Mouse (Mus musculus): ENCODE measurements at regions not wholly inside any gene's neighbourhood (a gene's known extent, or its start where the extent isn't known, plus 50 kb on each side); places are given as distances from the start of the nearest gene placed in this dataset.

DNA sequence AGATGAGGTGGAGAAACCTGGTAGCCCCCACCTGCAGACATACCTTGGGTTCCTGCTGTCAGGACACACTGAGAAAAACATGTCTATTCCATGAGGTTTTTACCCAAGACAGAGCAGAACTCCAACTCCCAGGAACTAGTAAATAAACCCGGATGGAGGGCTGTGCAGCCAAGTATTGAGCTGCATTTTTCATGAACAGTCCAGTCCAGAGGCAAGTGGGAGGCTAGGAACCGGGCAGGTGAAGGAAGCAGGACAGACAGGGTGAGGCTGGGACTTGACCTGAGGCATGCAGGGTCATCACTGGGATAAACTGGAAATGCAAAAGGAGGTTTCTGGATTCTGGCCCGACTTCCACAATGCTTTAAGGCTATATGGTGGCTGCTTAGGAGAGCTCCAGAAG is 114.8 kb upstream of the Lrig1 start:
- no peak for DNase-seq (ENCODE audit: low spot score in 2 of 2)

DNA sequence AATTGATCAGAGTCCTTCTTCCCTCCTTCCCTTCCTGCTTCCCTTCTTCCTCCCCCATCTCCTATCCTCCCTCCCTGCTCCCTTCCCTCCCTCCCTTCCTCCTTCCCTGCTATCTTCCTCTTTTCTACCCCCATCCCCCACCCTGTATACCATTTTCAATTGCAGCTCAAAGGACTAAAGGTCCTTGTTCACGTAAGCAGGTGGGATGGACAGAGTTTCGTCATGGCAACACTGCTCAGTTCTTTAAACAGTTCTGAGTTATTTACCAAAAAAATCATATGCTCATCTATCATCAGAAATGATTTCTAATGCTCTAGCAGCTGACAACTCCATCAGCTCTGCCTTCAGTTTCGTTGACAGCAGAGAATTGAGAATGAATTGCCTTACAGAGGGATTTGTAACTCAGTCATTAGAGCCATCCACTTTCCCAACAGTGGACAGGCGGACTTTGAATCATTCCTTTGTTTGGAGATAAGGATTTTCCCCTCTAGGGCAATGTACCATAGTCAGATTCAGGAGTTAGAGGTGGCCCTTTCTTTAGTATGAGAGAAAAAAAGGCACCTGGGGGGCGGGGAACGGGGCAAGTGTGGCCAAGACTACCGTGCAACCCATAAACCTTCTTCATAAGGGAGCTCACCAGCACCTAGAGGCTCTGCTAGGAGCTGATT is 113.7 kb upstream of the Lrig1 start:
- DNase-seq (ENCODE audit: low spot score in 2 of 2): no peak

DNA sequence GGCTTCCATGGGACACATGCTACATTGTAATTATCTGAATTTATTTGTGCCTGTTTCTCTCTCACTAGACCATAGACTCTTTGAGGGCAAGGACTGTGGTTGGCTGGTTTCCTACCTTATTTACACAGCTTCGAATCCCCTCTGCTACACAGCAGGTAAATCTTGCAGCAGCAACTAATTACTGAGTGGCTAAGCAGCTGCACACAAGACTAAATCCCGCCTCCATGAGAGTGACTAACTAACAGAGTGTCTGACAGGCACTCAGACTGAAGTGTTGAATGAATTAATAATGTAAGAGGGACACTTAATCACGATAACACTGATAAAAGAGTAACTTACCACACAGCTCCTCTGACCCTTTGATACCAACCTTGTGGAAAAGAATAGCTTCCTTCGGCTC is 111.9 kb upstream of the Lrig1 start:
- DNase-seq (ENCODE audit: low spot score in 2 of 2): no peak

DNA sequence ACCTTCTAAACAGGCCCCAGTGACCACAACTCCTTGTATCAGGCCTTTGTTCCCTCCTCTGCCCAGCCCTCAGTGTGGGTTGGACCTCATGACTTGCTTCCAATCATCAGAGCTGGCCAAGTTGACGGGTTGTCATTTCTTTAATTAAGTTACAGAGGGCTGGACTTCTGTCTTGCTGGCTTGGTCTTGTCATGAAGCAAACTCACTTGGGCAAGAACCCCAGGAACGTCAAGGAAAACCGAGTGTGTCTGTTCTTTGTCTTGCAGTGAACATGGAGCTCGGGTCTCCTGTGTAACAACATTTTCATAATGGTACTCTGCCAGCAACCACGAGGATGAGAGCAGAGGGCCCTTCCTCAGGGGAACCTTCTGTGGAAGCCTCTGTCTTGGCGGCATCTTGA is 107.3 kb upstream of the Lrig1 start:
- DNase-seq (ENCODE audit: low spot score in 2 of 2): no peak

DNA sequence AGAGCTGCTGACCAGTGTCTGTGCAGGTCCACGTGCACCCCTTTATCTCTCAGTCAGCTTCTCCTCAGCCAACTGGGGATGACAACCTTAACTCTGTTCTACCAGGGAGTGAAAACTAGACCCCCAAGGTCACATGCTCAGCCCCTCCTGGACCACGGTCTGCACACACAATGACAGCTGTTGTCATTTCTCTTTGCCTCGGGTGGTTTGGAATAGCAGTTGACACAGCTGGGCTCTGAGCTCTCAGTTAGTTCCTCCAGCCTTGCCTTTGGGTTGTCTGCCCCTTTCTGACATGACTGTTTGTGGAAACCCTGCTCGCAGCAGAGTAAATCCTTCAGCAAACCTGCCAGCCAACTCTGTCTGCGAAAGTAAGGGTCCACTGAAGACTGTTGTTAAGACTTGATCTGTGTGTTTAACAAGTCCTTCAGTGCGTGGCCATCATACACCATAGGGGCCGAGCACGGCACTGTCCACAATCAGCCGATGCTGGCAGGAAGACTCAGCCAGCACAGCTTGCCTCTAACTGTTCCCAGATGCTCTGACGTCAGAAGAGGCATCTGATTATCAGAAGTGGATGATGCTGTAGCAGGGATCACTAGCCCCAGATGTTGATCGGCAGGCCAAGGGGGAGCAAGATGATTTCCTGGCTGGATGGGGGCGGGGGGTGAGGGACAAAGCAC is 106.7 kb upstream of the Lrig1 start:
- no peak for DNase-seq (ENCODE audit: low spot score in 2 of 2)

DNA sequence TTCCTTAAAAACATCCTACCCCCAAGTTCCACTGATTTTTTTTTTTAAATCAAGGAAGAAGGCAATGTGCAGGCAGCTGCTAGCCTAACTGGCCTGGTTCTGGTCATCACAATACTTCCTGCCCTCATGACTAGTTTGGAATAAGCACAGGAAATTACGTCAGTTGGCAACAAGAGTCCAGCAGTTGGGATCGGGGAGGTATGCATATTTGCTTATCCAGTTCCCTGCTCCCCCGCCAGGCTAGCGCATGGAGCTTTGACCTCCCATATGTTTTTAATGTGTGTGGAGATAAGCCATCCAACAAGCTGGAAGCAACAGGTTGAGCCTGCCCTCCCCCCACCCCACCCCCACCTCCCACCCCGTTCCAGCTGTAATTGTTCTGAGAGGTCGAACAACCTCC is 105.7 kb upstream of the Lrig1 start:
- no peak for DNase-seq (ENCODE audit: low spot score in 2 of 2)

- no peak for DNase-seq (ENCODE audit: low spot score in 2 of 2)
Measured at GRCm38 (mm10) chr6:94804284-94804815, 104.4 kb upstream of the Lrig1 start.

GRCm38 (mm10) chr6:94801039-94801438 is 101.1 kb upstream of the Lrig1 start:
- DNase-seq (ENCODE audit: low spot score in 2 of 2): no peak

DNA sequence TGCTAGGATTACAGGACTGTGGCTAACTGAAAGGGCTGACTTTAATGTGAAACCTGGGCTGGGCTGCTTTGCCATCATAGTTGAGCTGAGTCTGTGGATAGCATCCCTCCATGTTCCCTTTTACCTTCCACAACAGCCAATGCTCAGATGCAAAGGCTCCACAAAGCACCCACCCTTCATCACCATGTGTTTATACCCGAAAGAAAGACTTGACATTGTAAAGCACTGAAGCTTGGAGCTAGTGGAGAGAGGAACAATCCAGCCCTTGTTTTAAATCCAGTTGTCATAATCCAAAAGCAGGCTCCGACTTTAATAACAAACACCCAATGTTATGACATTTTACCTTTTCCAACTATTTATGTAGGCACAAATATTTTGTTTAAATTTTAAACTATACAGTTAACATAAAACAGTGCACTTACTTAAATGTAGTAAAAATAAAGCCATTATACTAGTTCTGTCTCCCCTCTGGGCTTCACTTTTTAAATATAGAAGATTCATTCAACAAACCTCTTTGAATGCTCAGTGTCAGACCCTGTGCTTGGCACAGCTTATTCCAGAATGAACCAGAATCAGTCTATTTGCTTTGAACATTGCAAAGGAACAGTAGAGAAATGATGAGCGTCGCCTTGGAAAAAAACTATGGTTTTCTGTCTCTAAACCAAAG is 98.7 kb upstream of the Lrig1 start:
- no peak for DNase-seq (ENCODE audit: low spot score in 2 of 2)

DNA sequence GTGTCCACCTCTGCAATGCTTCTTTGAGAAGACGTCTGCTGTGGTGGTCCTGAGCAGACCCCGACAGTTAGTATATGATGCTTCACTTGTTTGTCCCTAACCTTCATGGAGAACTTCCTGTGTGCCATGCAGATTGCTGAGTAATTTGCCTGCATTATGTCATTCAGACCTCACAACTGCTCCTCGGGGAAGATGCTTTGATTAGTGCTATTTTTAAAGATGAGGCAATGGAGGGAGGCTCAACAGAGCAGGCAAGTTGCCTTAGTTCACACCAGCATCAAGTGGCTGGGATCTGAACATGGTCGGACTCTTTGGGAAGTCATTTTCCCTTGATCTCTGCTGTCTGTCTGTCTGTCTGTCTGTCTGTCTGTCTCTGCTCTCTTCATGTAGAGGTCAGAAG is 95.5 kb upstream of the Lrig1 start:
- DNase-seq (ENCODE audit: low spot score in 2 of 2): no peak

DNA sequence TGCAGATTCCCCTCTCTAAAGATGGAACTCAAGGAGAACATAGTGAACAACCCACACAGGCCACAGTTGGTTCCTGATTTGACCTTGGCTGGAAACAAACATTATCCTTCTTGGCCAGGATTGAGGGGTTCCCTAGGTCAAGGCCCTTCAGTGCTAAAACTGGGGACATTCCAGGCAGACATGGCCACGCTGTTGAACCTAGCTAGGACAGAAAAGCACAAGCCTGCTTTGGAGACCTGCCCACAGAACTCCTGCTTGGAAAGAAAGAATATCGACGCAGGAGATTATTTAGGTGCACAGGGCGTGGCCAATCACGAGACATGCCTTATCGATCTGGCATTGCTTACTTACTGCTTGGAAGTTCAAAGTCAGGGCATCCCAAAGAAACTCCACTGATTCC is 93.6 kb upstream of the Lrig1 start:
- DNase-seq (ENCODE audit: low spot score in 2 of 2): no peak

DNA sequence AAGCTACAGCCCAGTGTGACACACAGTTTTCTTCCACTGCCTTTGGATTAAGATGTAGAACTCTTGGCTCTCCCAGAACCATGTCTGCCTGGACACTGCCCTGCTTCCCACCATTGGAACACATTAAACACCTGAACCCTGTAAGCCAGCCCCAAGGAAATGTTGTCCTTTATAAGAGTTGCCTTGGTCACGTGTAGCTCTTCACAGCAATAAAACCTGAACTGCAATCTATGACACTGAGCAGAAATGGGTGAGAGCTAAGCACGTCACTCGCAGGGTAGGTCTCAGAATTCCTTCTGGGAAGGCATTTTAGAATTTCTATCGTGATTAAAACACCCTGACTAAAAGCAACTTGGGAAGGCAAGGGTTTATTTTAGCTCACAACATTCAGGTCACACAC is 92.4 kb upstream of the Lrig1 start:
- DNase-seq (ENCODE audit: low spot score in 2 of 2): no peak

GRCm38 (mm10) chr6:94789308-94789763 is 89.4 kb upstream of the Lrig1 start:
- no peak for DNase-seq (ENCODE audit: low spot score in 2 of 2)

- no peak for DNase-seq (ENCODE audit: low spot score in 2 of 2)
Measured at GRCm38 (mm10) chr6:94783471-94783870, 83.5 kb upstream of the Lrig1 start.

- DNase-seq (ENCODE audit: low spot score in 2 of 2): no peak
Measured at GRCm38 (mm10) chr6:94780621-94781020, 80.7 kb upstream of the Lrig1 start.

DNA sequence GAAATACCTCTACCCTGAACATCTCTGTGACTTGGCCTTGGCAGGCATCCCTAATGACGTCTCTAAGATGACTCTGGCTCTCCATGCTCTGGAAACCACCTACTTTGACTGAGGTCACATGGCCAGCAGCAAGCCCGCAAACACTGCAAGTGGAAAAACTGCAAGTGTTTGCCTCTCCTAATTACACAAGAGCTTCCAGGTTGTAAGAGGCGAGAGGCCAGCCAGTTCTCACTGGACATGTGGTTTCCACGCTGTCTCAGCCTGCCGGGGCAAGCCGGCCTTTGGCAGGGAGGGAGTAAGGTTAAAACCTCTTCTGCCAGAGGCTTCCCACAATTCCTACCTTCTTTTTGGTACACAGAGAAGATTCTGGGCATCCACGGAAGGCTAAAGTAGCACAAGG is 79.9 kb upstream of the Lrig1 start:
- DNase-seq (ENCODE audit: low spot score in 2 of 2): no peak

DNA sequence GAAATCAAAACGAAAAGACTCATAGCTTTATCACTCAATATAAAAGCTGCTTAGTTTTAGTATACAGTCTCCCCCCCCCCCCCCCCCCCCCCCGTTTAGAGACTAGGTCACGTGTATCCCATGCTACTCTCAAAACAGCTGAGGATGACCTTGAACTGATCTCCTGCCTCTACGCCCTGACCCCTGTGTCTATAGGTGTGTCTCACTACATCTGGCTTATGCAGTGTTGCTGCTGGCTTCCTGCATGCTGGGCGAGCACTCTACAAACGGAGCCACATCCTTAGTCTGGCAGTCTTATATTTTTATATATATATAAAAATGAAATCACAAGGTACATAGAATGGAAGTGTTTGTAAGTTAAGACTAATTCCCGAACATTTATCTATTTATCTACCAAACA is 79.3 kb upstream of the Lrig1 start:
- no peak for DNase-seq (ENCODE audit: low spot score in 2 of 2)

- DNase-seq (ENCODE audit: low spot score in 2 of 2): no peak
Measured at GRCm38 (mm10) chr6:94778797-94779196, 78.8 kb upstream of the Lrig1 start.

DNA sequence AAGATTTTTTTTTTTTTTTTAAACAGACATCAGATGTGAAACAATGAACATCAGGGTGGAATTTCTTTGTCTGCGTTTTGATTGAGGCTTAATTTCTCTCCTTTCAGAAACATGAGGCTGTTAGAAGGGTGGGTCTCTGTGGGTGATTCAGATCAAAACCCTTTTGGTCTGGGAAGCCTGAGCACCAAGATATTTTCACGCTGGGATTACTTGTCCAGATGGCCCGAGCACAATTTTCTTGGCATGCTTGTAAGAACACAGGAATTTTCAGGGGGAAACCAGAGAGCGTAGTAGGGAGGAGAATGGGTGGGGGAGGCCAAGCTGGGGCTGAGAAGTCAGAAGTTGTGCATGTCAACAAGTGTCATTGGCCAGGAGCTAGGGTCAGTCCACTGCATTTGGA is 76.6 kb upstream of the Lrig1 start:
- DNase-seq (ENCODE audit: low spot score in 2 of 2): no peak

DNA sequence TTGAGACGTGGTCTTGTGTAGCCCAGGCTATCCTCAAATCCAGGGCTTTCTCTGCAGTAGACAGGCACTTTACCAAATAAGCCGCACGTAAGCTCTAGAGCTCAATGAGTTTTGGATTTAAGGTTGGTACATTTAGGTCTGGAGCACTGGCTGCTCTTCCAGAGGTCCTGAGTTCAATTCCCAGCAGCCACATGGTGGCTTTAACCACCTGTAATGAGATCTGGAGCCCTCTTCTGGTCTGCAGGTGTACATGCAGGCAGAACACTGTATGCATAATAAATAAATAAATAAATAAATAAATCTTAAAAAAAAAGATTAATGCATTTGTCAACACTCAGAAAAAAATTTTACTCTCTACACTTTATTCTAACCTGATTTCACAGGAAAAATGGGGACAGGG is 74.9 kb upstream of the Lrig1 start:
- DNase-seq (ENCODE audit: low spot score in 2 of 2): no peak

DNA sequence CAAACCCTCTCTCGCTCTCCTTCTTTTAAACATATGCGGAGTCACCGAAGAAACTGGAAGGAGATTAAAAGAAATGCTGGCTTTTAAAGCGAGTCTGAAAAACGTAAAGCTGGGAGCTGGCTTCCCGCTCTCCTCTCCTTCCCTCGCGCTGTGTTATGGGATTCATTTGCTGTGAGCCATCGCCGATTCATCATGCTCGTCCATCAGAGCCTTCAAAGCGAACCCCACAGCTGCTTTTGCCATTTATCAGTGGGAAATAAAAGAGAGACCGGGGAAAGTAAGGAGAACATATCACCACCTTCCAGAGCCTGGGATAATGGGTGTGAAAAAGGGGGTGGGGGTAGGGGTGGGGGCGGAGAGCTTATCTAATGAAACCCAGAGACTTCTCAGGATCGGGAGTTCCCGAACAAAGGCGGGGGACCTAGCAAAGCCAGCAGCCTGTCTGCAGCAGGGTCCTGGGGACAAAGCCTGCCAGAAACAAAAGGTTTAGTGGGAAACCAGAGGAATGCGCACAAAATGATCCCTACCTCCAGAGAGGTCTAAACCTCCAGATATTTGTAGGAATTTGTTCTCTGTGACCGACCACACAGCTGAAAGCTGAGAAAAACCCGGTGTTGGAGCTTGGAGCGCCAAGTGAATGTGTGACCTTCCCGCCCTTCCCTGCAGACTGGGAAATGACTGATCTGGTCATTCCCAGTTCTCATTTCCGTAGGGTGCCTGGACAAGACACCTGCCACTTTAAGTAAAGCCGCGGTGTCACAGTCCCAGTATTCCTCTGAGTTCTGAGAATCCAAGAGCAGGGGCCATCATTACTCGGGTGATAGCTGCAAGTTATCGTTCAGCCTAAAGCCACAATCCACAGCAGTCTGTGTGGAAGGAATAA is 73.9 kb upstream of the Lrig1 start:
- DNase-seq (ENCODE audit: low spot score in 2 of 2): no peak
